Mouse (Mus musculus) heart, postnatal 14 days (tissue): ENCODE measurements around the gene Rhox8. TPM values are rescaled to one million over a fixed set of nuclear protein-coding genes. Genes with fewer than 3 reads are reported as not detected.
"Not testable (repeated sequence)": the region's sequence is repeated elsewhere in the genome, so short reads cannot be mapped to it uniquely, and the experiment has no call there.

Source experiments
- DNase-seq, 2 experiments: peaks; one replicate each; pipeline ENCODE4 v3.0.0; 2021 to 2022
- intact Hi-C: fragments of 180-260 bp; cut with DNase I; formaldehyde crosslinking; loops from one replicate; pipeline ENCODE4 v1.15.1; 2025
- long read RNA-seq, 2 experiments: library from polyadenylated mRNA; stranded (forward); transcript quantifications; one replicate each; pipeline ENCODE4 v2.0.0; 2021
- total RNA-seq, 2 experiments: library from RNA; stranded (reverse); gene quantifications; 2 replicates each; pipeline ENCODE4 v1.2.3; 2021

The Rhox8 gene
- total RNA-seq, result not detected
- long read RNA-seq, experiment 1, result 0 reads
- long read RNA-seq, experiment 2, result 0 reads

- intact Hi-C loops, result no loop called here
- no peak for DNase-seq
Observed at GRCm38 (mm10) chrX:37878844-37879243, at the start of gene Rhox8. Gene Rhox8 (minus strand): TSS chrX:37878944.

GRCm38 (mm10) chrX:37916311-37916710, 37.6 kb upstream of the Rhox8 start:
- intact Hi-C loops, result no loop called here
- DNase-seq, result peak in 1 of 2 experiments; percentile 3

DNA sequence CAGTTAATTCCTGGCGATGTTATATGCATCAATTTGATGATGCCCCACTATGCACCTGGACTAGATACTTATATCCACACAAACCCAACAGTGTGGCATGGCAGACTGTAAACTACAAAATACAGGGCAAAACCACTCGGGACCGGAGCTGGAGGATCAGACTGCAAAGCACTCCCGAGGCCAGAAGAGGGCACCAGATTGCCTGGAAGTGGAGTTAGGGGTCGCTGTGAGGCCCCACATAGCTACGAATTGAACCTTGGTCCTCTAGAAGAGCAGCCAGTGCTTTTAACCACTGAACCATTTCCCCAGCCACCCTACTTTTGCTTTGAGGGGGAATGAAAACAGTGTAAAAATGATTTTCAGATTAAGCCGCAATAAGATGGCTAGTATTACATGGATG, 29.8 kb upstream of the Rhox8 start:
- no peak for DNase-seq
- intact Hi-C loops, result no loop called here

DNA sequence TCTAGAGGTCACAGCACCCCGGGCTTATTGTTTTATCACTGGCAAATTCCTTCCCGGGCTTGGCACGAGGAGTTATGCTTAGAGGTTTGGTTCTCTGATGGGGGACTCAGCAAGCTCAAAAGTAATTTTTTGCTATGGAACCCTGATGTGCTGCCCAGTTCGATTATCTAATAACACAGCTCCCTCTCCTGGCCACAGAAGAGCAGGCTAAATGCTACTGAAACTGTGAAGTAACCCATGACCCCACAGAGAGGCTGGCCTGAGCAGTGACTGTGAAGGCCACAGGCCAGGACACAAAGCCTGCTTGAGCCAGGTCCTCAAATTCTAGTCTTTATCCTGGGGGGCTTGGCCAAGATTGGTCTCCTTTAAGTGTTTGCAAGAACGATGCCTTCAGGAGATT, 25.0 kb upstream of the Rhox8 start:
- intact Hi-C loops, result no loop called here
- peak in 1 of 2 experiments; percentile 5 for DNase-seq

DNA sequence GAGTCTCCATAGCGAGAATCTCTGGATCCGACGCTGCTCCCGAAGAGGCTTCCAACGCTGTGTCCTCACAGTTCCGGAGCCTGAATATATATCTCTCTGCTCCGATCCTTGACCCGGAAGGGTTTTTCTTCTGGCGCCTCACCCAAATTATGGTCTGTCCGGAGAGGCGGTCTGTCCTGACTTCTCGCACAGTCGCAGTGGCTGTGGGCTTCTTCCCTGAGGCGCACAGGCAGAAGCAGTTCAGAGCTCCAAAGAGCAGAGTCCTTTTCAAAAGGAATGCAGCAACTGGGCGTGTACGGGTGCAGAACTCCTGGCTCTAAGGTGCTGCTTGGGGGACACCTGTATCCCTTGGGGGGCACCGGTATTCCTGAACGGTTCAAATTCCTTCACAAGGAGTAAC, 22.9 kb upstream of the Rhox8 start, which contains the start of gene Rhox9:
Gene Rhox9 (minus strand): TSS at position 101 of the 400 bp plus-strand sequence.
- intact Hi-C loops, DNase-seq: not testable (repeated sequence)

- intact Hi-C loops, DNase-seq: not testable (repeated sequence)
Observed at GRCm38 (mm10) chrX:37897132-37897531, 18.4 kb upstream of the Rhox8 start, which contains the start of gene Rhox7b. Gene Rhox7b (minus strand): TSS chrX:37897232.

DNA sequence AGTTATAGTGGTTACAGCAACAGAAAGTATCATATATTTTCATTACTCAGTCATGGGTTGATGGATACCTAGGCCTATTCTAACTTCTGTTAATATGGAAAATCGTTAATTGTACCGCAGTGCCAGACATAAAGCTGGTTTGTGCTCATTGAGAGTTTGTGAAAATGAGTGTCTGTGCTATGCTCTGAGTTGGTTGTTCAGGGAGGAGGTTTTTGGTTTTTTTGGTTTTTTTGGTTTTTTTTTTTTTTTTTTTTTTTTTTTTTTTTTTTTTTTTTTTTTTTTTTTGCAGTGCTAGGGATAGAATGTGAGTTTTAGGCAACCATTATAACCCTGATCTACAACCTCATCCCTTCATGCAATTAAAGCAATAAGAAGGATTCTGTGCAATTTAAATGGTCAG, 7.1 kb downstream of the Rhox8 start:
- intact Hi-C loops, result no loop called here
- DNase-seq, result no peak

GRCm38 (mm10) chrX:37831386-37831785, 47.4 kb downstream of the Rhox8 start, which contains the start of gene Rhox7a:
Gene Rhox7a (plus strand): TSS chrX:37831686.
- DNase-seq, intact Hi-C loops: not testable (repeated sequence)

DNA sequence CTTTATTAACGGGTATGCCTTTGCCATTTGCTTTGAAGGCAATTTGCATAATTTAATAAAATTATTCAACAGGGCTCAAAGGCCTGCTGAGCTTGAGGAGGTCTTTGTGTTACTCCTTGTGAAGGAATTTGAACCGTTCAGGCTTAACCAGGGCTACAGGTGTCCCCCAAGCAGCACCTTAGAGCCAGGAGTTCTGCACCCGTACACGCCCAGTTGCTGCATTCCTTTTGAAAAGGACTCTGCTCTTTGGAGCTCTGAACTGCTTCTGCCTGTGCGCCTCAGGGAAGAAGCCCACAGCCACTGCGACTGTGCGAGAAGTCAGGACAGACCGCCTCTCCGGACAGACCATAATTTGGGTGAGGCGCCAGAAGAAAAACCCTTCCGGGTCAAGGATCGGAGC, 52.1 kb downstream of the Rhox8 start, which contains the start of gene Rhox6:
Gene Rhox6 (plus strand): TSS at position 301 of the 400 bp plus-strand sequence.
- DNase-seq, intact Hi-C loops: not testable (repeated sequence)

Other genes starting within 250 kb of the Rhox8 start
- gene Rhox2g, start 235.5 kb downstream of the Rhox8 start, total RNA-seq, result not detected
- gene Rhox4g, start 227.6 kb downstream of the Rhox8 start, total RNA-seq, result not detected
- not detected for gene Rhox3h, start 210.2 kb downstream of the Rhox8 start, total RNA-seq
- gene Rhox2h, start 205.7 kb downstream of the Rhox8 start, total RNA-seq, result not detected
- gene Rhox5, start 74.1 kb downstream of the Rhox8 start, total RNA-seq, result 1 to 10 TPM; 1.7 to 3.7 TPM
- gene Rhox6, start 52.0 kb downstream of the Rhox8 start, total RNA-seq, result not detected
- not detected for gene Rhox7a, start 47.3 kb downstream of the Rhox8 start, total RNA-seq
- gene Rhox7b, start 18.3 kb upstream of the Rhox8 start, total RNA-seq, result not detected
- not detected for gene Rhox9, start 22.8 kb upstream of the Rhox8 start, total RNA-seq
- gene Btg1-ps1, start 139.9 kb upstream of the Rhox8 start, total RNA-seq, result not detected
- not detected for gene Btg1-ps2, start 164.2 kb upstream of the Rhox8 start, total RNA-seq
- gene Rhox10, start 187.5 kb upstream of the Rhox8 start, total RNA-seq, result not detected
- gene Rhox11, start 206.2 kb upstream of the Rhox8 start, total RNA-seq, result not detected
- gene Rhox12, start 232.0 kb upstream of the Rhox8 start, total RNA-seq, result not detected
- not detected for gene Rhox13, start 242.3 kb upstream of the Rhox8 start, total RNA-seq